Mouse (Mus musculus) lung, embryonic 14.5 days (tissue): ENCODE results near the gene Chrdl2. TPM values are rescaled to one million over a fixed set of nuclear protein-coding genes. Genes with fewer than 3 reads are reported as not detected.

Source experiments
- ATAC-seq: fragments of 200-750 bp; cut with Nextera tagmentation; 2 replicates; pipeline ENCODE4 v1.8.0; 2017; ENCODE audit warnings: mild to moderate bottlenecking, moderate TSS enrichment, moderate library complexity; ENCODE audit not compliant: insufficient read depth
- DNase-seq: peaks from one replicate; pipeline ENCODE4 v3.0.0-alpha.2; 2015
- H3K27ac ChIP-seq: fragments of 300-500 bp; sonication (generic); 2 replicates; pipeline ENCODE4 v1.5.1; 2014; ENCODE audit warnings: low read depth, mild to moderate bottlenecking, moderate library complexity
- H3K27me3 ChIP-seq: fragments of 300-500 bp; sonication (generic); 2 replicates; pipeline ENCODE4 v1.6.1; 2014; ENCODE audit warnings: low read length, control low read depth; ENCODE audit not compliant: insufficient read depth
- H3K36me3 ChIP-seq: fragments of 300-500 bp; sonication (generic); 2 replicates; pipeline ENCODE4 v1.6.1; 2014; ENCODE audit warnings: control low read depth; ENCODE audit not compliant: insufficient read depth
- H3K4me1 ChIP-seq: fragments of 300-500 bp; sonication (generic); 2 replicates; pipeline ENCODE4 v1.6.1; 2014; ENCODE audit warnings: antibody characterized with exemption, control low read depth; ENCODE audit not compliant: insufficient read depth
- H3K4me2 ChIP-seq: fragments of 300-500 bp; sonication (generic); 2 replicates; pipeline ENCODE4 v1.6.1; 2014; ENCODE audit warnings: mild to moderate bottlenecking
- H3K4me3 ChIP-seq: fragments of 300-500 bp; sonication (generic); 2 replicates; pipeline ENCODE4 v1.5.1; 2014; ENCODE audit warnings: low read depth, low read length
- H3K9ac ChIP-seq: fragments of 300-500 bp; sonication (generic); 2 replicates; pipeline ENCODE4 v1.6.1; 2014
- H3K9me3 ChIP-seq: fragments of 300-500 bp; sonication (generic); 2 replicates; pipeline ENCODE4 v1.6.1; 2016; ENCODE audit warnings: low read depth, low read length, control low read depth
- CTCF ChIP-seq: IDR thresholded peaks from 2 replicates; pipeline ENCODE4 v1.5.1; 2016; ENCODE audit warnings: antibody characterized with exemption, low read depth
- WGBS: fragments of 180-500 bp; shearing (Covaris S2); extraction: QIAGEN DNeasy Blood & Tissue Kit; methylation state at CpG from one replicate; pipeline ENCODE4 v1.1.7; 2014; 5-methylcytosine and 5-hydroxymethylcytosine counted together
- polyA plus RNA-seq: library from polyadenylated mRNA; unstranded; fragments of >200 nt; fragmentation: Nextera tagmentation; extraction: Ambion mirVana; gene quantifications from 2 replicates; pipeline ENCODE4 v1.2.1, GENCODE M21; 2014

Chrdl2 gene
- polyA plus RNA-seq, 1 experiment from 2014 or later: 0.12 TPM

DNA sequence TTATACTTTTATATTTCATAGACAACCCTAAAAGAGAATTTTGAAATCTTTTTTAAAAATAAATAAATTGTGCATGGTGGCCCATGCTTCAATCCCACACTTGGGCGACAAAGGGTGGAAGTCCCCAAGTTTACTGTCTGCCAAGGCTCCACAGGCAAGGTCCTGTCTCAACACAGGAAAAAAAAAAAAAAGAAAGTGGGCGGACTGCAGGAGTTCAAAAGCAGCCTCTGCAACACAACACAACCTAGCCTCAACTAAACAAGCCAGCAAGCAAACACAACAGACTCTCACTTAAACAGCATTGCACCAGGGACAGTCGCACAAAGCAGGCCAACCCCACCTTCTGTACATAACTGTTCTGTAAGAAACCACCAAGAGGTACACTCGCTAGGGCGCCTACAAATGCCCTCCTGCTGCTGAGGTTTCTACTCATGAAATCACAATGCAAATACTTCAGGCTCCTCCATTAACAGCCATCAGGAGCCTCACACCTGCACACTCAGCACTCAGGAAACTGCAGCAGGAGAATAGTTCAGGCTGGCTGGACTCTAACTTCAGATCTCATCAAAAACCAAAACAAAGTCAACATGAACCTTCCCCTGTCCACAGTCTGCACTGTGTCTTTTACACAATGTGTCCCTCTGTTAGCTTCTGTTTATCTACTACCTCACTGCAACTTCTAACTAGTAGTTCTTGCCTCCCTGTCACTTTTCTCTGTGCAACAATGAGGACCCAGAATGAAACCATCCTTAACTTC, 30.0 kb upstream of the Chrdl2 start:
- Histone ChIP-seq H3K36me3 (no peaks in the 10 kb centered on the region), H3K27me3 (no peaks in the 10 kb centered on the region), H3K4me2 (0 out of 2 replicates have a peak overlapping the region, but pooled peaks have one; percentile 10), H3K27ac (peak overlapping the region; percentile 59), H3K9me3 (no peaks in the 10 kb centered on the region), H3K9ac (no peak overlapping the region), H3K4me1 (peaks cover 7% of the 10 kb centered on the region; the same call in 1 of the 2 replicates), H3K4me3 (no peak overlapping the region)
- WGBS: 70% methylated on average over 5 of the region's 5 CpGs
- ATAC-seq (no peak), DNase-seq (peak; percentile 55)
- TF ChIP-seq CTCF: no peak

GRCm38 (mm10) chr7:99978041-99978440, 27.9 kb upstream of the Chrdl2 start:
- H3K9ac ChIP-seq: no peak overlapping the region
- H3K9me3 ChIP-seq: no peaks in the 10 kb centered on the region
- TF ChIP-seq CTCF: no peak
- H3K27ac ChIP-seq: no peak overlapping the region
- H3K27me3 ChIP-seq: no peaks in the 10 kb centered on the region
- H3K4me3 ChIP-seq: no peak overlapping the region
- ATAC-seq: no peak
- no peak for DNase-seq
- H3K4me1 ChIP-seq: peaks cover 7% of the 10 kb centered on the region; the same call in 1 of the 2 replicates
- no peak overlapping the region for H3K4me2 ChIP-seq
- WGBS: 75% methylated on average over 2 of the region's 2 CpGs
- no peaks in the 10 kb centered on the region for H3K36me3 ChIP-seq

GRCm38 (mm10) chr7:99979081-99979480, 26.9 kb upstream of the Chrdl2 start:
- TF ChIP-seq CTCF: no peak
- peak overlapping the region; percentile 69 for H3K4me2 ChIP-seq
- peaks cover 5% of the 10 kb centered on the region; the same call in 1 of the 2 replicates for H3K4me1 ChIP-seq
- peak overlapping the region; percentile 92 for H3K4me3 ChIP-seq
- no peak overlapping the region for H3K27ac ChIP-seq
- DNase-seq (peak; percentile 19), ATAC-seq (no peak)
- H3K36me3 ChIP-seq: no peaks in the 10 kb centered on the region
- whole genome bisulfite sequencing: 2% methylated on average over 6 of the region's 6 CpGs
- H3K9me3 ChIP-seq: no peaks in the 10 kb centered on the region
- no peaks in the 10 kb centered on the region for H3K27me3 ChIP-seq
- H3K9ac ChIP-seq: peak overlapping the region; percentile 98

DNA sequence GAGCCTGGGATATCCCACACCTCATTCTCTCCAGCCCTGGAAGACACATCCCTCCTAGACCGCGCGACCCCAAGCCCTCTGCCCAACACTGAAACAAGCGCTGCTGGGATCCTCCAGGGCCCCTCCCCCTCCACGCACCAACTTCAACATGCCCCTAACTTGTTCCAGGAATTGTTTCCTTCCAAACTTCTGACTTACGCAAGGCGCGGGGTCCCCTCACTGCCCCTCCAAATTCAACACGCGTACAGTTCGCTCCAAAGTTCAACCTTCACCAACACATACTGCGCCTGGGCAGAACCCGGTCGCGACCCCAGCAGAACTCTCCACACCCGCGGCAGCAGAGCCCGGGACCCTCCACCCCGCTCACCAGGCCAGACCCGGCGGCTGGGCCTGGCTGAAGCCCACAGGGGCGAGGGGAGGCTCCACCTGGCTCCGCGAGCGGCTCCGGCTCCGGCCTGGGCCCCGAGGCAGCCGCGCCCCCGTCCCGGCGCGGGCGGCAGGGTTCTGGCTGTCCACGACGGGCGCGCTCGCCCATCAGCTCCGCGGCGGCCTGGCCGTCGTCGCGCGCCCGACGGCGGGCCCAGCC, 26.3 kb upstream of the Chrdl2 start:
- Histone ChIP-seq H3K4me3 (peak overlapping the region; percentile 92), H3K9ac (peak overlapping the region; percentile 98), H3K36me3 (no peaks in the 10 kb centered on the region), H3K4me2 (peak overlapping the region; percentile 69), H3K27me3 (no peaks in the 10 kb centered on the region), H3K27ac (peak overlapping the region; percentile 96), H3K4me1 (peaks cover 2% of the 10 kb centered on the region; the same call in 1 of the 2 replicates), H3K9me3 (no peaks in the 10 kb centered on the region)
- ATAC-seq: peak; percentile 69
- TF ChIP-seq CTCF: no peak
- WGBS: under 1% methylated on average over 47 of the region's 51 CpGs
- peak; percentile 63 for DNase-seq

GRCm38 (mm10) chr7:99980132-99980591, 25.8 kb upstream of the Chrdl2 start, which contains the start of gene Rnf169:
TSS of gene Rnf169 (minus strand) at chr7:99980448.
- Histone ChIP-seq H3K9ac (peak within 1 kb of the TSS; percentile 98), H3K9me3 (no peaks in the 10 kb centered on the region), H3K27me3 (no peaks in the 10 kb centered on the region), H3K36me3 (no peaks in the 10 kb centered on the region), H3K4me2 (peak within 1 kb of the TSS; percentile 69), H3K4me3 (peak within 1 kb of the TSS; percentile 92), H3K27ac (peak within 1 kb of the TSS; percentile 96), H3K4me1 (no peaks in the 10 kb centered on the region)
- under 1% methylated on average over 55 of the region's 55 CpGs for WGBS
- ATAC-seq (peak; percentile 94), DNase-seq (peak; percentile 95)
- TF ChIP-seq CTCF: no peak

DNA sequence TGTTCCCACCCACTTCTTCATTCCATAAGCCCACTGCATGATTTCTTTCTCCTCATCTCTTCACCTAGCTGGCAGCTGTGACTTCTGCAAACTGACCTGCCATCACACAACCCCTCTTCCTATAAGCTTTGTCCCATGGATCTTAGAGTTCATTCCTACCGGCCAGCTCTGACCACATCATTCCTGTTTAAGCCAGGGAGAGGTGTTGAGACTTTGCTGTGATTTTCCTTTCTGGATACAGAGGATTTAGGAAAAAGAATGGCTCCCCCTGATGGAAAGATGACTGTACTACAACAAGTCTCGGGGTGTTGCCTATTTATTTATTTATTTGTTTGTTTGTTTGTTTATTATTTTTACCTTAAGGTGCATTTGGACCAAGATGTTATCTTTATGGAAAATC, 24.7 kb upstream of the Chrdl2 start:
- no peaks in the 10 kb centered on the region for H3K4me1 ChIP-seq
- no peak overlapping the region for H3K4me3 ChIP-seq
- H3K4me2 ChIP-seq: no peak overlapping the region; the same call in 1 of the 2 replicates
- 12% methylated on average over 2 of the region's 2 CpGs for WGBS
- no peaks in the 10 kb centered on the region for H3K36me3 ChIP-seq
- DNase-seq: peak; percentile 79
- peak; percentile 52 for TF ChIP-seq CTCF
- H3K9ac ChIP-seq: no peak overlapping the region
- no peak for ATAC-seq
- no peaks in the 10 kb centered on the region for H3K9me3 ChIP-seq
- H3K27me3 ChIP-seq: no peaks in the 10 kb centered on the region
- H3K27ac ChIP-seq: no peak overlapping the region
